Mouse (Mus musculus): Measurements from ENCODE around the gene Cul1.
A peak's percentile ranks its signal among the peaks of the same experiment; 100 is the strongest.

The Cul1 gene

DNA sequence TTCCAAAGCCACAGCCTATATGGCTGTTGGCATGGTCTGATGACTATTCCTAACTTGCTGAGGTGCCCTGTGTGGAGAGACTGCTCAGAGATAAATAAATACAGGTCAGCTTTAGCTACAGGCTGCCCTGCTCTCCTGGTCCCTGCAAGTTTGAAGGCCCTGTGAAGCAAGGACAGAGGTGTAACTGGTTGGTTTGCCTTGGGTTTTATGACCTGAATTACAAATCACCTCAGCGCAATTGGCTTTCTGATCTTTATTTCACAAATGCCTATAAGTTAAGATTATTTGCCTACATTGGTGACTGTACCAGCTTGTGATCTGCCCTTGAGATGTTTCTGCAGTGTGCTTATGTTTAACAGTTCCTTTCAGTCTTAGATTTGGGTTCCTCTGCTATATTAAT is 28.8 kb downstream of the Cul1 start:
- no peak for DNase-seq

DNA sequence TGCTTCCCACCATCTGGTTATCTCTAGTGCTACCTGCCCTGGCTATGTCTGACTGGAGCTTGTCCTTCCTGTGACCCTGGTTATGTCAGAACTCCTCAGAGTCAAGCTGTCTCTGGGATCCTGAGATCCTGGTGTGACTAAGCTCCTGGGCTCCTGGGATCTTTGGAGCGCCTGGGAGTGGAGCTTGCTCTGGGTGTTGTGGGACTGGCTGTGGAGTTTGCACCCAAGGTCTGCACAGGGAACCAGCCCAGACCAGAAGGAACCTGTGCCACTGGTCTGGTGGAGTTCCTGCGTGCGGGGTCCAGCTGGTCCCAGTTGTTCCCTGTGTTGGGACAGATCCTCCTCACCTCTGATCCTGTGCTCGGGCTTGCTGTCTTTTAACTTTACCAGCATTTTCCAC is 41.4 kb downstream of the Cul1 start:
- peak; percentile 23 for DNase-seq

DNA sequence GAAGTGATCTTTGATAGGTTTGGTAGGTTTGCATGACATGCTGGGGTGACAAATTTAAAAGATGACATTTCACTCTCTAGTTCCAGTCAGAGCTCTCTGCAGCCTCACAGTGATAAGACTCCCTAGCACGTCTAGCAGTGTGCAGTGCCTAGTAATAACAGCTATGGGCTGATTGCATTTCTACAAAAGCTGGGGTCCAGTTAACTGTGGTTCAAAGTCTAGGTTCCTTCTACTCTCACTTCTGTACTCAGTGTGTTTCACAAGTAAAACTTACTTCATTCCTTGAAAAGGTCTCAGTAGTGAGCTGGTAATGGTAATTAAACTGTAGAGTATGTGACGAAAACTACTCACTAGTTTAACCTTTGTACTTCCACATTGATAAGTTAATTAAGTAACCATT is 66.8 kb downstream of the Cul1 start:
- no peak for DNase-seq

DNA sequence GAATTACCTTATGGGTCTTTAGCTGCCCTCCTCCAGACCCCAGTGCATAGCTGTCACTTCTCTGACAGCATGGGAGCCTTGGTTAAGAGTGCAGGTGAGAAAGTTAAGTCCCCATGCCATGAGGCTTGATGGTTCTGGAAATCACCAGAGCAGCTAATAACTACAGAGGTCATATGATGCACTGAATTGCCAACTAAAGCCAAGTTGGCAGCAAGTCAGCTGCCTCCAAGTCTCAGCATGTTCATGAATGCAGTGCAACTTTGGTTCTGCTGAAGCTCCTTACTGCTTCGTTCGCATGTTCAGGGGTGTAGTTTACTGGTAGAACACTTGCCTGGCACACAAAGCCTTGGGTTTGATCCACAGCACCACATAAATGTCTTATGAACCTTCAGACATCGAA is 69.2 kb downstream of the Cul1 start:
- peak; percentile 36 for DNase-seq

DNA sequence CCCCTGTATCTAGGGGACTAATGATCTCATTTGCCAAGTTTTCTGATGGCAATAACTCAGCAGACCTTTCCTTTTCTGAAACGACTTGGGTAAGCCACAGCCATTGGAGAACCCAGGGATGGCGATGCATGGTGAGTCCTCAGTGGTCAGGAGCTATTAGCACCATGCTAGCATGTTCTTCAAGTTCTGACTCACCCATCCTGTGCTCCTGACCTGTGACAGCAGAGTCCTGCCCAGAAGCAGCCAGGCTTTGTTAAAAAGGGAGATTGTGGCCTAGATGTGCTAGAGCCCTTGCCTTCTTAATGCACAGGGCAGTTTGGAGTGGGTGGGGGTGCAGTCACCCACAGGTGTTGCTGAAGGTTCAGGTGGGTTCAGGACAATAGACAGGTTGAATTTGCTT is 71.8 kb downstream of the Cul1 start:
- DNase-seq: no peak

DNA sequence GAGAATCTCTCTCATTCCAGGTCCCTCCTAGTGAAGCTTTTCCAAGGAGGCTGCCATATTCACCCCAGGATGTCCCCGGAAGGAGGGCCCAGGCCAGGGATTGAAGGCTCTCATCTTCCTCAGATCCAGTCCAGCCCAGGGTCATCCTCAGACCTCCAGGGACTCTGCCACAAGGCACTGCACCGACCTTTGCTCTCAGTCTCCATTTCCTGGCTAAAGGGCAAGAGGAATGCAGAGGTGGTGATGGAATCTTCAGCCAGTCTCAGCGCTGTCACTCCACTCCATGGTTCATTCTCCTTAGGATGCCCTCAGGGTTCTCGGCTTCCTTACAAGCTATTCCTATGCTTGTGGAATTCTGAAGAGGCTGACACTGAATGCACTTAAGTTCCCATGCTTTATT is 73.2 kb downstream of the Cul1 start:
- no peak for DNase-seq

DNA sequence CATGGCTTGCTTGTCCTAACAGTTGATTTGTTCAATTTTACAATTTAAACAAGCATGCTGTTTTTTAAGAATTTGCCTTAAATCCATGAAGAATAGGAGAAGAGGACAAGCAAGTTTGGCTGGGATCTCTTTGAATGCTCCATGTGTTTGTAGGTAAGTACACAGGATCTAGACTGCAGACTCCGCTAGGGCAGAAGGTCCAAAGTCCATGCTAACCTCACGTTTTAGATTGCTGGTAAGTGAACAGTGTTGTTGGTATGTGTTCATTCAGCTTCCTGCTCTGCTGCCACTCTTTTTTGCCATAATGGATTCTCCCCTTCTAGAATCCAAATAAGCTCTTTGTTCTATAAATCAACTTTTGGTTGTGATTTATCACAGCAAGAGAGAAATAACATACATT is 73.9 kb downstream of the Cul1 start:
- no peak for DNase-seq

DNA sequence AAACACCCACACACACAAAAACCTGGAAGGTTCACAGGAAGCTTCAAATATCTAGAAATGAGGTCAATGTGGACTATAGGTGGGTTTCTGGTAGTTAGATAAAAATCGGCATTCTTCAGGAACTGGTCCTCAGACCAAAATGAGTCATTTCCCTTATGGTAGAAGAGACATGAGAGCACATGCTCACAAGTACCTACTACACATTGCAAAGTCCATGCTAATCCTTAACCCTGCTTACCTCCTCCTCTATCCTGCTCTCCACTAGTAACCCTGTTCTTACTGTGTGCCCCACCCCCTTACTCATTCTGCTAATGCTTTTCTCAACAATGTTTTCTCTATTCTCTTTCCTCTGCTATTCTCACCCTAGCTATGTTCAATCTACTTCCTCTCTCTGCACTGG is 74.5 kb downstream of the Cul1 start:
- no peak for DNase-seq

DNA sequence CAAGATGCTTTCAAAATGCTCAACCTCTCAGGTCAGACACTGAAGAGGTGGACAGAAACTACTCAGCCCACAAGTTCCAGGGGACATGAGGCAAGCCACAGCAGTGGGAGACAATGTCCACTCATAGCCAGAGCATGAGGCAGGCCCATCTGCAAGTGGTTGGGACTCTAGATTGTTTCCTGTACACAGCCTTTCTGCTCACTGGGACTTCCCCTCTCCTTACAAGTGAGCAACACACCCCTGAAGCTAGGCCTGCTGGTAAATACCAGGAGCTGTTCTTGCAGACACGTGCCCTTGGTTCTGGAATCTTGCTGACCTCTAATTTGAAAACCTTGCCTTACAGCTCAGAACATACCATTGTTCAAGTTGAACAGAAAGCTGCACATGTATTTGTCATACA is 79.3 kb downstream of the Cul1 start:
- DNase-seq: no peak

DNA sequence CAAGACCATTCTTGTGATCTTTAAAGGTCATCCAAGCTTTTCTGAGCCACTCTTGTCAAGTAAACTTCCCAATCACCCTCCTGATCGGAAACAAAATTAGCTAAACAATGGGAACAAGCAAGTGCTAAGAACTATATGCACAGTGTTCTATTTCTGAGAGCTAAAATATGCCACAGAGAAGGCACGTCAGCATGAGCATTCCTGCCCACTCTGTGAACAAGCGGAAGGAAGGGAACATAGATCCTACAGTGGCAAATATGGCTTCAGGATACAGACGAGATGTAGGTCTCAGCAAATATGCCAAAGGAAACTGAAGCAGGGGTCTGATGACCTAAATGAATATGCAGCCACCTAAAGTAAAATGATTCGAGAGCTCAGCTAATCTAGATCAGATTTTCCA is 82.1 kb downstream of the Cul1 start:
- no peak for DNase-seq

DNA sequence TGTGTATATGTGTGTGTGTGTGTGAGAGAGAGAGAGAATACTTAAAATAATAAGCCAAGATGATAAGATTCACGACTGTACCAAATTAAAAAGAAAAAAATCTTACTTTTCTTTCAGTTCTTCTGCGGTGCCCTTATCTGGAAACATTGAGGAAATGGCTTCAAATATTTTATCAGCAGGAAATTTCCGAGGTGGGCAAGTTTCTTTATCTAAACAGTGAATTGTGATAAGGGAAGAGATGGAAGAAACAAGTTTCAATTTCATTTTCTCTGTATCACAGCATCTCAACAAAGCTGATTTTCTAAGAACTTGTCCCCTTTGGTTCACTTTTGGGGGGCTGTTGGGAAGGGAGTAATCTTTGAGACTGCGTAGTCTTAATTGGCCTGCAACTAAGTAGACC is 99.1 kb downstream of the Cul1 start:
- no peak for DNase-seq

DNA sequence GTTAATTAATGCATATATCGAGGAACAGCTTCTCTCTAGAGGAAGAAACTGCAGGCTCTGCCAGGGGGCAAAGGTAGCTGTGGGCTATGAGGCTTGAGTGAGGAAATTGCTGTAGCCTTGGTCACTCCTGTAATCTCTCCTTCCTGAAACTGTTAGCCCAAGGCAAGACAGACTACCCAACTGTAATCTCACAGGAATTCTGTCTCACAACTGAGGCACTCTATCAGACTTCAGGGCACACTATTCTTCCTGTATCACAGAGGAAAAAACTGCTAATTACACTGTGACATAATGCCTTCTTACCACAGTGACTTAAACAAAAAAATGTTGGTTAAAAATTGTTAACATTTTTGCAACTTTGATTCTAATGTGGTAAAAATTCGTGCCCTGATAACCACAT is 106.1 kb downstream of the Cul1 start:
- DNase-seq: peak; percentile 7

DNA sequence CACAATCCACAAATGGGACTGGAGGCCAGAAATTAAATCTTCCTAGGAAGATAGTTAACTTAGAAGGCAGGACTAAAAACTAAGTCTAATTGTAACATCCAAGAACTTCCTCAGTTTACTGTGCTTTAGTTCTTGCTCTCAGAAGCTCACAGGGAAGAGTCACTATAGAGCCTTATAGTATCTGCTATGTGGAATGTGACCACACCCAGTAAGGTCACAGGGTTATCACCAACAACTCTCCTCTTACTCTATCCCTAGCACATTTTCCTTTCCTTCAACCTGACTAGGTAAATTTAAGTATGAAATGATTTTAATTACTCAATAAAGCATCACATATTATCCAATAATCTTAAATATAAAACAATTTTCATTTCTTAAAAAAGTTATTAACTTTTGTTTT is 107.2 kb downstream of the Cul1 start:
- DNase-seq: no peak

DNA sequence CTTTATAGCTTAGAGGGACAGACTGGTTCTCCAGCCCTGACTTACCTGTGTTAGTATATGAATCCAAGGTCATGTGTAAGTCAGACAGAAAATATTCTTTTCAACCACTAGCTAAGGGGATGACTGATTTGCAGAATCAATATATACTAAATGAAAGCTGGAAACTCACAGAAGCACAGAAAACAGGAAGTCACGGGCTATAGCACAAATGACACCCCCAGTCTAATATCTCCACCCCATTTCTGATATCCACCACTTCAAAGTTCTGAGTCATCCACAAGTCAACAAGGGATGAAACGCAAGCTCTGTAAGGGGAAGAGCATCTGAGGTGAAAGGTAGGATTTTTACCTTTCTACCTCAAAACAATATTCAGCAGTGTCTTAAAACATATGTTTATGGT is 107.6 kb downstream of the Cul1 start:
- no peak for DNase-seq

DNA sequence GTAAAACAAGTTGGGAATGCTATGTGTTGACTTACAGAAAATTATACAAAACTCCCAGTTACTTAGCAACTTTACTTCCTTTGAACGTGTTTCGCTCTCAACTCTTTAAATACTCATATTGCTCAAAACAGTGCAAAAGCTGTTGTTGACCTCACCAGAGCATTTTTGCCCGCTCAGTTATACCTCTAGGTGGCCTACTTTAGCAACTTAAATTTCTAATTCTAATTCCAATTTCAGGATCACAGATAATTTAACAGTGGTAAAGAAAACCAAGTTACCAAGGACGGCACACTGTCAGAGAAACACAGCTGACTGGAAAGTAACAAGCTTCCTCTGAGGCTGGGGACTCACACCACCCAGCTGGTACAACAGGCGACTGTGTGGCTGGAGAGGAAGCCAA is 108.2 kb downstream of the Cul1 start:
- no peak for DNase-seq

DNA sequence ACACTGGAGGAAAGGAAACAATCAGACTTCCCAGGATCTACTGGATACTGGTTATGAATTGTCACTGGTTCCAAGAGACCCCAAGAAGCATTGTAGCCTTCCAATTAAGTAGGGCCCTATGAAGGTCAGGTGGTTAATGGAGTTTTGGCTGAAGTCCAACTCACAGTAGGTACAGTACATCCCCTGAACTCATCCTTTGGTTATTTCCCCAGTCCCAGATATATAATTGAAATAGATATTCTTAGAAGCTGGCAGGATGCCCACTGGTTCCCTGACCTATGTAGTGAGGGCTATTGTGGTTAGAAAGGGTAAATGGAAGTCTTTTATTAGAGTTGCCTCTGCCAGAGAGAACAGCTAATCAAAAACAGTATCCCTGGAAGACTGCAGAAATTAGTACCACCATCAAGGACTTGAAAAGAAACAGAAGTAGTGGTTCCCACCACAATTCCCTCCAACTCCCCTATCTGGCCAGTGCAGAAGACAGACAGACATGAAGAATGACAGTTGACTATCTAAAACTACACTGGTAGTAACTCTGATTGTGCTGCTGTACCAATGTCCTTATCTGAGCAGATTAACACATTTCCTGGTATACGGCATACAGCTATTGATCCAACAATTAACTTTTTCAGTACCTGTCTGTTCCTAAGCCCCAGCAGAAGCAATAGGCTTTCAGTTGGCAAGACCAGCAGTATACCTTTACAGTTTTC is 112.3 kb downstream of the Cul1 start:
- DNase-seq: no peak

DNA sequence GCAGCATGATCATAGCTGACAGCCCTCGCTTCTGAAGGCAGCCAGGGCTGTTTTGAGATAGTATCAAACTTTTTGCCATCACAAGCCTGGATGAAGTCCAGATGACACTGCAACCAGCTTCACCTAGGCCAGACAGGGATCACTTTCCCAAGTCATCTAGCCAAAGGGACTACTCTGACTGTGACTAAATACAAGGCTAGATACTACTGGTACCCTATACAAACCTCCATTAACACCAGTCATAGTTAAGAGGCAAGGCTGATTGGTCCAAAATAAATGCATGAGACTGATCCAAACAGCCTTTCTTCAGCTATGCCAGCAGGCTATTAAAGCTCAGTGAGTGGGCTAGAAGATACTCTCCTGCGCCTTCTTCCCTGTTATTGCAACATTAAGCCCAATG is 119.7 kb downstream of the Cul1 start:
- no peak for DNase-seq

All from kidney, adult 18-20 months (tissue).